Mouse (Mus musculus) central nervous system, embryonic 14 days (tissue): ENCODE data around the gene Gabrb3. TPM values are rescaled to one million over a fixed set of nuclear protein-coding genes. Genes with fewer than 3 reads are reported as not detected.

Experiments used
- polyA plus RNA-seq: library from polyadenylated mRNA; depleted of rRNA; stranded (reverse); fragments of >200 nt; gene quantifications from 2 replicates; pipeline ENCODE4 v1.2.3, GENCODE M21; 2012; rRNA removed

Gabrb3 gene
- 31.9 and 33.4 TPM in 2 replicates for polyA plus RNA-seq

GRCm38 (mm10) chr7:57419392-57419791 is at the start of gene Gabrb3:
Gabrb3 (plus strand) TSS chr7:57419692.

GRCm38 (mm10) chr7:57386517-57387340 is 32.8 kb upstream of the Gabrb3 start, which contains the start of gene Gabrg3:
Gabrg3 (minus strand) TSS chr7:57387188.

GRCm38 (mm10) chr7:57509681-57510141 is 90.2 kb downstream of the Gabrb3 start, which contains the start of gene Gabra5:
Gabra5 (minus strand) TSS chr7:57510059.

Other genes starting within 250 kb of the Gabrb3 start
- 1.7 and 1.8 TPM in 2 replicates for gene Gabrg3, start 32.5 kb upstream of the Gabrb3 start, polyA plus RNA-seq
- 13.5 and 15.6 TPM in 2 replicates for gene Gabra5, start 90.4 kb downstream of the Gabrb3 start, polyA plus RNA-seq